Mouse (Mus musculus) limb, embryonic 15.5 days (tissue): ENCODE data around the gene St6galnac1. TPM values are rescaled to one million over a fixed set of nuclear protein-coding genes. Genes with fewer than 3 reads are reported as not detected.

Experiments
- ATAC-seq: fragments of 200-750 bp; cut with Nextera tagmentation; 2 replicates; pipeline ENCODE4 v1.8.0; 2017; ENCODE audit warnings: low read depth, moderate TSS enrichment; ENCODE audit not compliant: insufficient number of reproducible peaks, low FRiP score, low TSS enrichment
- H3K27ac ChIP-seq: fragments of 300-500 bp; sonication (generic); 2 replicates; pipeline ENCODE4 v1.5.1; 2015; ENCODE audit warnings: moderate library complexity, mild to moderate bottlenecking, inconsistent platforms
- H3K27me3 ChIP-seq: fragments of 300-500 bp; sonication (generic); 2 replicates; pipeline ENCODE4 v1.6.1; 2015; ENCODE audit warnings: inconsistent platforms
- H3K36me3 ChIP-seq: fragments of 300-500 bp; sonication (generic); 2 replicates; pipeline ENCODE4 v1.6.1; 2015; ENCODE audit warnings: inconsistent platforms
- H3K4me1 ChIP-seq: fragments of 300-500 bp; sonication (generic); 2 replicates; pipeline ENCODE4 v1.6.1; 2015; ENCODE audit warnings: inconsistent platforms
- H3K4me2 ChIP-seq: fragments of 300-500 bp; sonication (generic); 2 replicates; pipeline ENCODE4 v1.6.1; 2015; ENCODE audit warnings: mild to moderate bottlenecking, inconsistent platforms
- H3K4me3 ChIP-seq: fragments of 300-500 bp; sonication (generic); 2 replicates; pipeline ENCODE4 v1.5.1; 2015; ENCODE audit warnings: mild to moderate bottlenecking, inconsistent platforms
- H3K9ac ChIP-seq: fragments of 300-500 bp; sonication (generic); 2 replicates; pipeline ENCODE4 v1.6.1; 2015; ENCODE audit warnings: inconsistent platforms
- H3K9me3 ChIP-seq: fragments of 300-500 bp; sonication (generic); 2 replicates; pipeline ENCODE4 v1.6.1; 2016; ENCODE audit warnings: inconsistent platforms
- WGBS: fragments of 180-500 bp; shearing (Covaris S2); methylation state at CpG from one replicate; pipeline ENCODE4 v1.1.7; 2015; 5-methylcytosine and 5-hydroxymethylcytosine counted together
- polyA plus RNA-seq: library from polyadenylated mRNA; unstranded; fragments of >200 nt; fragmentation: Nextera tagmentation; extraction: Ambion mirVana; gene quantifications from 2 replicates; pipeline ENCODE4 v1.2.1, GENCODE M21; 2015

St6galnac1 gene
- polyA plus RNA-seq, 1 experiment from 2014 or later = not detected

GRCm38 (mm10) chr11:116723064-116723463, 52.2 kb downstream of the St6galnac1 start:
- no peak for ATAC-seq
- no peaks in the 10 kb centered on the region for H3K36me3 ChIP-seq
- no peak overlapping the region for H3K4me3 ChIP-seq
- H3K9me3 ChIP-seq = no peaks in the 10 kb centered on the region
- peaks cover 17% of the 10 kb centered on the region for H3K4me1 ChIP-seq
- no peaks in the 10 kb centered on the region for H3K27me3 ChIP-seq
- H3K27ac ChIP-seq = no peak overlapping the region
- WGBS = 91% methylated on average over 5 of the region's 5 CpGs
- no peak overlapping the region for H3K4me2 ChIP-seq
- H3K9ac ChIP-seq = no peak overlapping the region

GRCm38 (mm10) chr11:116721548-116722271, 53.6 kb downstream of the St6galnac1 start:
- H3K9me3 ChIP-seq = no peaks in the 10 kb centered on the region
- peaks cover 12% of the 10 kb centered on the region for H3K4me1 ChIP-seq
- H3K27ac ChIP-seq = 0 out of 2 replicates have a peak overlapping the region, but pooled peaks have one; percentile 7
- 51% methylated on average over 9 of the region's 9 CpGs for WGBS
- no peak overlapping the region for H3K4me3 ChIP-seq
- H3K27me3 ChIP-seq = no peaks in the 10 kb centered on the region
- H3K4me2 ChIP-seq = no peak overlapping the region
- no peak for ATAC-seq
- no peaks in the 10 kb centered on the region for H3K36me3 ChIP-seq
- H3K9ac ChIP-seq = no peak overlapping the region

GRCm38 (mm10) chr11:116720319-116720865, 54.9 kb downstream of the St6galnac1 start:
- no peak for ATAC-seq
- Histone ChIP-seq H3K4me1 (peaks cover 11% of the 10 kb centered on the region), H3K9me3 (no peaks in the 10 kb centered on the region), H3K4me3 (no peak overlapping the region), H3K36me3 (no peaks in the 10 kb centered on the region), H3K27ac (no peak overlapping the region), H3K9ac (no peak overlapping the region), H3K4me2 (no peak overlapping the region), H3K27me3 (no peaks in the 10 kb centered on the region)
- 85% methylated on average over 15 of the region's 15 CpGs for WGBS

Other genes starting within 250 kb of the St6galnac1 start
- 7.7 and 11.2 TPM in 2 replicates for gene Sphk1, start 244.6 kb downstream of the St6galnac1 start, polyA plus RNA-seq
- 9.7 and 10.1 TPM in 2 replicates for gene Ube2o, start 194.1 kb downstream of the St6galnac1 start, polyA plus RNA-seq
- gene Aanat, start 189.1 kb downstream of the St6galnac1 start, polyA plus RNA-seq = not detected in 2 replicates
- 7.1 and 8.2 TPM in 2 replicates for gene Rhbdf2, start 148.5 kb downstream of the St6galnac1 start, polyA plus RNA-seq
- 1.9 and 2.6 TPM in 2 replicates for gene Prcd, start 122.0 kb downstream of the St6galnac1 start, polyA plus RNA-seq
- gene Cygb, start 121.2 kb downstream of the St6galnac1 start, polyA plus RNA-seq = 20.1 and 22.2 TPM in 2 replicates
- 17.1 and 18.6 TPM in 2 replicates for gene Mxra7, start 52.5 kb upstream of the St6galnac1 start, polyA plus RNA-seq
- gene Mettl23, start 67.8 kb upstream of the St6galnac1 start, polyA plus RNA-seq = 70.4 and 76.0 TPM in 2 replicates
- gene Jmjd6, start 67.9 kb upstream of the St6galnac1 start, polyA plus RNA-seq = 83.4 and 86.0 TPM in 2 replicates
- gene Mfsd11, start 76.9 kb upstream of the St6galnac1 start, polyA plus RNA-seq = 41.4 and 48.0 TPM in 2 replicates
- gene Srsf2, start 77.6 kb upstream of the St6galnac1 start, polyA plus RNA-seq = 596 and 658 TPM in 2 replicates
- 0.88 and 1.2 TPM in 2 replicates for gene Mgat5b, start 143.4 kb upstream of the St6galnac1 start, polyA plus RNA-seq